Mouse (Mus musculus): Measurements from ENCODE around the gene Slc6a2.

The Slc6a2 gene

DNA sequence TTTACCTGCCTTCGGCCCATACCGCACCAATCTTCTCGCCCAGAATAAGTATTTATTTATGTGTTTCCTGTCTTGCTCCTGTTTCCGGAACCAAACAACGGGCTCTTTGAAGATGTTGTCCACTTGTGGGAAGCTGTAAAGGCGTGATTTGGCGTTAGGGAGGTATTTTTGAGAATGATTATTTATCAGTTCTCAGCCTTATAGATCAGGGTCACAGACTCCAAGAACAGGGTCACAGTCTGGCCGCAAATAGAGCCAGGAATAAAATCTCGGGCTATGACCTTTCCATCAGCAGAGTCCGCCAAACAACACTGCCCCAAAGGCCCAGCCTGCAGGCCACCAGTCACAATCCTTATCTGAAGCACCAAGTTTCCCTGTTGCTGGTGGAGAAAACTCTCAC lies at the start of gene Slc6a2:
Gene Slc6a2, plus strand, starts transcription at position 301 of the 400 bp plus-strand sequence.
- no peak for DNase-seq (ENCODE audit: low read depth)

DNA sequence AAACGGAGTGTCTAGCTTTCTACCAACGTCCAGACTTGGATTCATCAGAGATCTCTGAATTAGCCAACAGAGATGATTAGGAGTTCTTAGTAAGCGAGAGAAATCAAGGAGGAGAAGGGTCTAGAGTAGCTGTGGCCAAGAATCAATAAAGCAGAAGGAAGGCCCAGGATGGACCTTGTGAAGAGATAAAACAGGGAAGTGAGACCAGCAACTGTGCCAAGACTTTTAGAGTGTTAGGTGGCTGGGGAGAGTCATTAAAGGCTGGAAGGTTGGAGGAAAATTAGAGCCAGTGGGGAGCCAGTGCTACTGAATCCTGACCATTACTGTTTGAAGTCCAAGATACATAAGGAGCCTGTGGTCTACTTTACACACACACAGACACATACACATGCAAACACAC lies 48.4 kb upstream of the Slc6a2 start:
- no peak for DNase-seq (ENCODE audit: low read depth)

DNA sequence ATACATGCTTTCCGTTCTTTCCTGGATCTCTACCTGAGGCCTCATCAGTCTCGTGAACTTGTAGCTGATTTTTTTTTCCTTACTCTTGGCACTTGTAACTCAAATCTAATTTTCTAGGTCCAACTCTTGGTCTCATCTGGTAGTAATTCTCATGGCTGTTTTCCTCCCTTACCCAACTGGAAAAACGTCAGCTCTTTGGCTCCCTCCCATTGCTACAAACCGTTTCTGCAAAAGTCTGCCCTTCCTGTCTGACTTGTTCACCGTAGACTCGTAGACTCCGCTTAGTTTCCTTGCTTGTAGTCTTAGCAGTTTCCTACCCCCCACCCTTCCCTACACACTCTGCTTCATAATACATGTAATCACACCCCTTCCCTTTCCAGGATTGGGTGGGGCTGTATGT lies 46.5 kb upstream of the Slc6a2 start:
- no peak for DNase-seq (ENCODE audit: low read depth)

DNA sequence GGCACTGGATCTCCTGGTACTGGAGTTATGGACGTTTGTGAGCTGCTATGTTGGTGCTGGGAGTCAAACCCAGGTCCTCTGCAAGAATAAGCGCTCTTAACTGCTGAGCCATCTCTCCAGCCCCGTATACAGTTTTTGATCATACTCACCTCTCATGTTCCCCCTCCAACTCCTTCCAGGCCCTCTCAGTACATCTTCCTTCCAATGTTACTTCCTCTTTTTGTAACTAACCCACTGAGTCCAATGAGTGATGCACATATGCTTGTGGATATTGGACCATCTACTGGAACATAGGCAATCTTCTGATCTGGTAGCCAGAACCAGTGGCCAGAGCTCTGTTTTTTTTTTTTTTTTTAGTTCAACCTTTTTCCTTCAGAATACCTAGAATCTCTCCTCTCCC lies 43.8 kb upstream of the Slc6a2 start:
- DNase-seq (ENCODE audit: low read depth), result no peak

DNA sequence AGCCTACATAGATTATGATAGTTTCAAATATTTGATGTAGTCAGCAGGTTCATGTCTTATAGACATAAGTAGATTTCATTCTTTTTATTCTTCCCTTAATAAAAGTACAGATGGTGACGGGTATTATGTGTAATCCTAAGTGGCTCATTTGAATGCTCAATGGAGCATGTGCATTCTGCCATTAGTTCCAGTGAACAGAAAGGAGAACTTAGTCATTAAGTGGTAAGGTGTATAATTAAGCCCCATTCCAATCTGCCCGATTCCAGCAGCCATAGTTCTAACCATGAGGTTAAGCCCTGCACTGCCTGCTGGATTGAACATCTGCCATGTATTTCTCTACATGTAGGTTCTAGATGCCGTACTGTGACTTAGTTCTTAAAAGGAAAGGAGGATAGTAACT lies 38.1 kb upstream of the Slc6a2 start:
- DNase-seq (ENCODE audit: low read depth), result no peak

DNA sequence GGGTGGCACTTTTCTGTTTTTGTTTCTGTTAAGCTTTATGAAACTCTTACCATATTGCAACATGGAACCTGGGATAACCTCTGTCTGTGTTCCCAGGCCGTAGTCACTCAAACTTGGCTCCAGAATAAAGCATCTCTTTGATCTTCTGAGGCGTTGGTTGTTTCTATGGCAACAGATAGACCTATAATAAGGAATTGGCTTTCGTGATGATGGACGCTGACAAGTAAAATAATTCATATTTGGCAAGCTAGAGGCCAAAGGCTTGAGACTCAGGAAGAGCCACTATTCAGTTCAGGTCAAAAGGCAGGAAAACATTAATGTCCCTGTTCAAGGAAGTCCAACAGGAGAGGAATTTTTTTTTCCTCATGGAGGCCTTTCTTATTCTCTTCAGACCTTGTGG lies 30.9 kb upstream of the Slc6a2 start:
- no peak for DNase-seq (ENCODE audit: low read depth)

DNA sequence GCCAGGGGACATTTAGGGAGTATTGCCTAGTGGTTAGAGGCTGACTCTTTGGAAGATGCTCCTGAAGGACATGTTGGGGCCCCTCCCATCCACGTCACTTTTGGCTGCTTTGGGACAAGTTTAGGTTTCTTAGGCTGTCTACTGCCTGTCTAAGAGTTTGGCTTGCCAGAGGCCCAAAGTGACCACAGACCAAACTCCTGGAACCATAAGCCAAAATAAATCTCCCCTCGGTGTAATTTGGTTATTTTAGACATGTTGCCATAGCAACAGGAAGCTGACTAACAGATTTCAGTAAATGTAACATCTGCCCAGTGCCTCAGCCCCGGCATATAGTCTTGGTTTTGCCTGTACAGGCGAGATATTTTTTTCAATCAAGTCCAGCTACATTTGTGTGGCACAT lies 21.8 kb upstream of the Slc6a2 start:
- no peak for DNase-seq (ENCODE audit: low read depth)

DNA sequence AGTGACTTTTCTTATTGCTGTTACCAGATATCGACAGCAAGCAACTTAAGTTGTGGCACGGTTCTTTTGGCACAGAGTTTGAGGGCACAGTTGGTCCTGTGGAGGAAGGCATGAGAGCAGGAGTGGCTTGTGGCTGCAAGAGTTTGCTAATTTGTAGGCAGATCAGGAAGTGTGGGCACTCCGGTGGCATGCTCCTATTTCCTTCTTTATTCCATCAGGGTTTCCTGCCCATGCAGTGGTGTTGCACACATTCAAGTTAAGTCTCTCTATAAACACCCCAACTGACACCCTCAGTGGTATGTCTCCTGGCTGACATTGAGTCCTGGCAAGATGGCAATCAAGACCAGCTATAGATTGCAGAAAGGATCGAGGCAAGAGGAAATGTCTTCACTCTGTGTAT lies 10.8 kb upstream of the Slc6a2 start:
- no peak for DNase-seq (ENCODE audit: low read depth)

DNA sequence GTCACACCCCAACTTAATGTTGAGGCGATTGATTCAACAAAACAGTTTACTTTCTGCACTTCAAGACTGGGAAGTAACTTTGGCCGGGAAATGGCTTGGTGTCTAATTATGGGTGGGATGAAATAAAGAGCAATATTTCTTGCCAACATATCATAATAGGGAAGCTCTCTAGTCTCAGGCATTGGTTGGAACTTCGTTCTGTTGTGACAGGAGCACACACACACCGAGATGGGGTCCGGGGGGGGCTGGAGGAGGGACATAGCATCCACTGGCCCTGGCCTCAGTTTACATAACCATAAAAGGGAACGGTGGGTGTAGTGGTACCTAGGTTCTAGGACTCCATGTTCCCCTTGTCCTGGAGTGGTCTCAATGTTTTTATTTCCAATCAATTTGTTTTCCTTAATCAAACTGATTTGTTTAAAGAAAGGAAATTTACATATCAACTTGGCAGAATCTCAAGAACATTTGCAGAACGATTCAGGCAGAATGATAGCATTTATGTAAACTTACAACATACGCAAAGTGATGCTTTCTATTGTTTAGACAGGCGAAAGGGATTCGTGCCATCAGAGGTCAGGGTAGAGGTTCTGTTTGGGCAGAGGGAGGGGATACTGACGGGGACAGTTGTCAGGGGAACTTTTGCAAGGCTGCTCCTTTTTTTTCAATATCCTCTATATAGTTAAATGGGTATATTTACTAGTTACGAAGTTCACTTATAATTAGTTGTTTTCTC lies 9.1 kb upstream of the Slc6a2 start:
- no peak for DNase-seq (ENCODE audit: low read depth)

DNA sequence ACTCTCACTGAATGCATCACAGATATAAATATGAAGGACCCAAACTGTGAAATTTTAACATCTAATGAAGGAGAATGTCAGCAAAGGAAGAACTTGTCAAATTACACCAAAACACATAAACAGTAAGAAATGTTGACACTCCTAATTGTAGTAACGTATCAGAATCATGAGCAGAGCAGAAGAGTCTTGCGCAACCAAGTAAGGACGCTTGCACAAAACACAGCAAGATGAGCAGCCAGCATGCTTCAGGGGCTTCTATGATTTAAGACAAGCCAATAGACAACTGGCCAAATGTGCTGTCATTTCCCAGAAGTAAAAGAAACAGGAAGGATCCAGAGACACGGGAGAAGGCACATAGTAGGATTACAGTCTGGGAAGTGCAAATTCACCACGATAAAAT lies 5.8 kb upstream of the Slc6a2 start:
- DNase-seq (ENCODE audit: low read depth), result no peak

DNA sequence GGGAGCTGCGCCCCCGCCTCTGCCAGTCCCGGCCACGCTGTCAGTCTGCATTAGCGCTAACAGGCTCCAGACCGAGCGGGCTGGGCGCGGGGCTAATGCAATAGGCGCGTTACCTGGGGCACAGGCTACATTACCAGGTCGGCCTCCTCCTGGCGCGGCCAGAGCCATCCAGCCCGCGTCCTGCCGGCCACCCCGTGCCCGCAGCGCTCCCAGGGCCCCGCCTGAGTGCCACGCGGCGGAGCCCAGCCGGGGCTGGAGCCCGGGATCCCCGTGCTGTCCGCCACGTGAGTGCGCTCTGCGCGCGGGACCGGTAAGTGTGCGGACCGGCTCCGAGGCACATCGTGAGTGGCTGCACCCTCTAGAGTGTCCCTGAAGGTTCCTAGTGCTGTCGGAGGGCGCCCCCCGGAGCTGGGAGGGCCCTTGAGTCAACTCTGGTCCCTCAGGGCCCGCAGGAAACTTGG lies 602 bp downstream of the Slc6a2 start:
- no peak for DNase-seq (ENCODE audit: low read depth)

DNA sequence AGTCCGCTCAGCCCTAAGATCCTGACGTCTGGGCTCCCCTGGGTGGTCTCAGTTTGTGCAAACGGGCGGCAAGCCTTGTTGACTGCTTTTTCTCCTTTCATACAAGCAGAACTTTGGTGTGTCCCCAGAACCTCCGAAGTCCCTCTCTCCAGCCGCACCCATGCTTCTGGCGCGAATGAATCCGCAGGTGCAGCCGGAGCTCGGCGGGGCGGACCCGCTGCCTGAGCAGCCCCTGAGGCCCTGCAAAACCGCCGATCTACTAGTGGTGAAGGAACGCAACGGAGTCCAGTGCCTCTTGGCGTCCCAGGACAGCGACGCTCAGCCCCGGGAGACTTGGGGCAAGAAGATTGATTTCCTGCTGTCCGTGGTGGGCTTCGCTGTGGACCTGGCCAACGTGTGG lies 1.2 kb downstream of the Slc6a2 start:
- DNase-seq (ENCODE audit: low read depth), result no peak

DNA sequence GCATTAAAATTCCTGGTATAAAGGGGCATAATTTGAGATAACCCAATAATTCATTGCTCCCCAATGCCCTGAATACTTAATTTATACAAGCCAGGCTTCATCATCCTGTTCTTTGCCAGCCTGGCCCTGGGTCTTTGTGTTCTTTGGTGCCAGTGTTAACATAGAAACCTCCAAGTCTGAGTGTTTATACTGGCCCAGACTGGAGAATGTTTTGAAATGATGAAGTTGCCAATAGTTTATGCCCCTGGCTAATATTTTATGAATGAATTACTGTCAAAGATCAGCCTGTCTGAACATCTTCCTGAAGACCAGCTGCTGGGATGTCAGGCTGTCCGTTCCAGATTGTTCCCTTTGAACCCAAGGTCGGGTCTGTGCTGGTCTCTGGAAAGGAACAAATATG lies 4.7 kb downstream of the Slc6a2 start:
- DNase-seq (ENCODE audit: low read depth), result no peak

DNA sequence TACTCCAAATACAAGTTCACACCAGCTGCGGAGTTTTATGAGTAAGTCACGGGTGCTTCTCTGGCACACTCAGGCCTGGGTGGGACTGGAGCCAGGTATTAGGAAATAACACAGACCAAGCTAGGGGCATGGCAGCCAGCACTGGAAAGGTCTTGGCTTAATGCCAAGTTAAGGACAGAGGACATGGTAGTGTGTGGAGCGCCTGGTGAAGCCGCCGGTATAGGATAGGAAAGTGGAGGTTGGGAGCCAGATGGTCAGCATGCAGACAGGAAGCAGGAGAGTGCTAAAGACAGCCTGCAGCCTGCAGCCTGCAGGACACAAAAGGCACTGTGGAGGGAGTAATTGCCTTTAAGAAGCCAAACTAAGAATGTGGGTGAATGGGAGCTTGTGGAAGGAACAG lies 13.1 kb downstream of the Slc6a2 start:
- no peak for DNase-seq (ENCODE audit: low read depth)

DNA sequence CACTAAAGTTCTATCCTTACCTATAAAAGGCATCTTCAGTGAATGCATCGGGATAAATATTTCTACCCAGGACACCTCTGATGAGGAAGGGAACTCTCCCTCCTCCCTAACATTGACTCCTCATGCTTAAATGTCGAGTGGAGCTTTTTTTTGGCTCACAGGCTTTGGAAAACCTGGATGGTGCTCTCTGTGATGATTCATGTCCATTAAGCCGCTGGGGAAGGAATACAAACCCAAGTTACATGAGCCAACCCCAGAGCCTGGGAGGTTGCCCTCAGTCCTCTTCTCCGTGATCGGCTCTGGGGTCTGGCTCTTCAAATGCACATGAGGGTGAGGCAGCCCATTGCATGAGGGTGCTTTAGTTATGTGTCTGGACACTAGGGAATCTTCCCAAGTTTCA lies 16.8 kb downstream of the Slc6a2 start:
- no peak for DNase-seq (ENCODE audit: low read depth)

DNA sequence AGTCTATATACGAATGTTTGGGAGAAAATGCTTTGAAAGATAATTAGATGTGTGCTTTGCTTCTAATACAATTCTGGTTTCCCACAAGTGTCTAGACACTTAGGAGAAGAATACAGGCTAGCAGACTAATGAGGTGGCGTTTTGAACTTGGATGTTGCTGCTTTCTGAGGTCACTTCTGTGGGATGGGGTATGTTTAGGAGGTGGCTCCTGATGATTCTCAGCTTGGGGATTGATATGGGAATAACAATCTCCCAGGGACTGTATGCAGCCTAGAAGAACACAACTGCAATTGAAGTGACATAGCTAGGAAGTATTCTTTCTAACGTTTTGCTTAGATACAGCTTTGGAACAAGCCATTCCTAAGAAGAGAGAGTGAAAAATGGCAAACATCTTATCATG lies 22.6 kb downstream of the Slc6a2 start:
- DNase-seq (ENCODE audit: low read depth), result no peak

DNA sequence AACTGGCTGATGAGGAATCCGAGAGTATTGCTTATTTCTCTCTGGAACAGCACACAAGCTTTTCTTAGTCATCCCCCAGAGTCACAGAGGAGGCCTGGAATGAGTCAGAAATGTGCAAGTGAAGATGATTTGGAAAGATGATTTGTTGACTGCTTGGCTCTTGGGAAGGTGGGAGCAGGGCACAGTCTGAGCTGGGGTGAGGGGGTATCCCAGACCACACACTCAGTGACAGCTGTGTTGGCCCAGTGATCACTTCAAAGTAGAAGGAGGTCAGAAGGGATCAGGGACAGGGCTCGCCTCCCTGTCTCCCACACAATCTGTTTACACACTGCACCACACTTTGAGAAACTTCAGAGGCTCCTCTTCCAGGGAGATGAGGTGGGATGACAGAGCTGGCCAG lies 24.5 kb downstream of the Slc6a2 start:
- no peak for DNase-seq (ENCODE audit: low read depth)

DNA sequence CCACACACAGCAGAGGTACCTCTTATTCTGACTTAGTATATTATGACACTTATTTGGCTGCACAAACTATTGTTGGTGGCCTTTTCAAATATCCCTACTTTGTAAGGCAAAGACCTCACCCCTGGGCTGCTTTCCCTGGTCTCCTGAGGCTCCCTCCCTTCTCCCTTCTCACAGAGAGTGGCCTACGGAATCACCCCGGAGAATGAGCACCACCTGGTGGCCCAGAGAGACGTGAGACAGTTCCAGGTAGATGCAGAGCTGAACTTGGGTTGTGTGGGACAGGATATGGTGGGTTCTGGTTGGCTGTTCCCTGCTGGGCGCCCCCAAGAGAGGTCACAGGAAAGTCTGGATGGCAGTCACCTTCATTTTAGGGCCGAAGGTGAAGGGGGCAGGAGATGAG lies 37.0 kb downstream of the Slc6a2 start:
- no peak for DNase-seq (ENCODE audit: low read depth)

DNA sequence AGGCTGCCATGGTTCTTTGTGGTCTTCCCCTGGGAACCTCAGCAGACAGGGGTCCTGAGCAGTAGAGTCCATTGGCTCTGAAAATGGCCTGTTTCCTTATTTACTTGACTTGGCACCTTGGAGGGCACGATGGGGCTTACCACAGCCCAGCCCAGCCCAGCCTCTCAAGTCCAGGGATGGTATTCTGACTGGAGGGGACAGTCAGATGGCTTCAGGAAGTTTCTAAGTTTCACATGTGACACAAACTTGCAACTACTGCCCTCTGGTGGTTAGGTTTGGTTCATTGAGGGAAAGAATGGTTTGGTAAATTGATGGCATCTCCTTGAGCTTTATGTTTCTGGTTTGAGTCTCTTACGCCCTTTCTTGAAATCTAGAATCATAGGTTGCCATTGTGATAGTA lies 38.7 kb downstream of the Slc6a2 start:
- peak; percentile 19 for DNase-seq (ENCODE audit: low read depth)

DNA sequence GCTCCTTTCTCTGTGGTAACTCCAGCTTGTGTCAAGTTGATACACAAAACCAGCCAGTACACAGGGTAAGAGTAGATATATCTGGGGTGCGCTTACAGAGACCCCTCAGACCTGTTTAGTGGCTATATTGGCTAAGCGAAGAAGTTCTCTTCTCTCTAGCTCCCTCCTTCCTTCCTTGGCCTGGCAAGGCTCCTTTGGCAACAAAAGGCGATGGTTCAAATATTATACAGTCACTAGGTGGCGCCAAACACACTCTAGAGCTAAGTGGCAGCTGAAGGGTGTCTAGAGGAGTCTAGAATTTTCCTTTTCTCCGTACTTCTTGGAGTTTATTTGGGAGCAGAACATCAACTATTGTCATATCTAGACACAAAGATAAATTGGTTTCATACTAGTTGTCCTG lies 50.4 kb downstream of the Slc6a2 start:
- DNase-seq (ENCODE audit: low read depth), result peak; percentile 28

DNA sequence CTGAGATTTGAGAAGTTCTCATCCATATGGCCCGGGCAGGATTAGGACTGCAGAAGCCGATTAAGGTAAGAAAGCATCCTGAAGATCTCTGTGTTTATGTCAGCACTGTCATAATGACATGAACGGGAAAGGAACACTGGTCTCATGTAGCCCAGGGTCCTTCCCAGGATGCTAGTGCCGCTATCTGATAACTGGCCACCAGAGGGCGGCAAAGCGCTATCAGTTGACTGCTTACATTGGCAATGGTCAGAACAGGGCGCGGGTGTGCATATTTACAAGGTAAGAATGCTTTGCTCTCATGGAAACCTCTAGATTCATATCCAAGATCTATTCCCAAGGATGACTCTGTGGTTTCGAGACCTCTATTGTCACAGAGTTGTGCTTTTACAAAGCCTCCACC lies 51.6 kb downstream of the Slc6a2 start:
- peak; percentile 21 for DNase-seq (ENCODE audit: low read depth)

DNA sequence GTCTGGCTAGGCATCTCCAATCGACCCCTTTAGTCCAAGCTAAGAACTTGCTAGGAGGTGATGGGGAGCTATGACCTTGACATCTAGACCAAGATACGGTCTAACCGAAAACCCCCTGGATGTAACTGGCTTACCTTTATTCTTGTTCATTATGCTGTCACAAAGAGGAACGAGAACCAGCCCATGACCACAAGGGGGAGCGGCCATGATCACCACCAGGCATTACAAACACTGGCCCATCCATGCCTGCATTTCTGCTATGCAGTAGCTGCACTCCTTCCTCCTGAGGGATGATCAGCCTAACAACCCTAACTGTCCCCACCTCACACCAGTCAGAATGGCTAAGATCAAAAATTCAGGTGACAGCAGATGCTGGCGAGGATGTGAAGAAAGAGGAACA lies 52.3 kb downstream of the Slc6a2 start:
- no peak for DNase-seq (ENCODE audit: low read depth)

DNA sequence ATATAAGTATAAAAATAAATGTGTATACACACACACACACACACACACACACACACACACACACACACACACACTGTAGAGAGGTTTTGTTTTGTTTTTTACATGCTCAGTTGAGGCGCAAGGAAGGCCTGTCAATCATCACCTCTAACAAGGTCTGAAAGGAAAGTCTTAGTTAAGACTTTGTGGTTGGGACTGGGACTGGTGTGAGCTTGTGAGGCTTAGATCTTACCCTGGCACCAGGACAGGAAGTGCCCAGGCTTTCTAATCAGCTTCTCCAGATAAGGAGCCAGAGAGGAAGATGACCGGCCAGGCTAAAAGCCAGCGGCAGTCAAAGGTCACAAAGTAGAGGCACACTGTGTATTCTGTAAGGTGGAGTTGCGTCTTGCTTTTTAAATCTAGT lies 54.4 kb downstream of the Slc6a2 start:
- DNase-seq (ENCODE audit: low read depth), result no peak

DNA sequence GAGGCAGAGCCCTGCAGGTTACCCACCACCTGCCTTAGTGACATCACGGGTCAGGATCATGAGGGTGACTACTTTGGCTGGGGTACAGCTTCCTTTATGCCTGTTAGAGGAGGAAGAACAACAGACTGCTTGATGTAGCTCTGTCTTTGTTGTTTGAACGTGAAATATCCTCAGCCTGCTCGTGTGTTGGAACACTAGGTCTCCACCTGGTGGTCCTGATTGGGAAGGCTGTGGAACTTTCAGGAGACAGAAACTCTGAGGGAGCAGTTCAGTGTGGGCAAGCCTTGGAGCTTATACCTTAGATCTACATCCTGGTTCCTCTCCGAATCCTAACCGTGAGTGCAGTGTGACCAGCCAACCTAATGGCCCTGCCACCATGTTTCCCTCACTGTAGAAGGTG lies 61.9 kb downstream of the Slc6a2 start:
- no peak for DNase-seq (ENCODE audit: low read depth)

DNA sequence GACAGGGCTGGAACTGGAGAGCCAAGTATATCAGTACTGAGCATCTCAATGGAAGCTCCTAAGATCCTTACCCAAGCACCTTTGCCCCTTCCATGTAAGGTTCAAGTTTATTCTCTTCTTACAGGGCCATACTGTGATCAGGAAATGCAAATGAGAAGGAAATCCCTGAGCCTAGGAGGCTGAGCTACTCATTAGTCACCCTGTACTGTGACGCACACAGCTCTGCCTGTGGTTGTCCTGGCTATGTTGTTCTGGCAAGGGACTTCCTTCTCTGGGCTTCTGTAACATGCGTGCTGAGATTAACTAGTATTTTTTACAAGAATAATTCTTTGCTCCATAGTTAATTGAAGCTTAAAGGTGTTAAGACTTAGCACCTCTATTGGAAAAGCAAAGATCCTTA lies 70.8 kb downstream of the Slc6a2 start:
- DNase-seq (ENCODE audit: low read depth), result no peak

Data from c-Kit-positive CD71-positive TER-119-negative erythroid progenitor cells, embryonic 14.5 days (primary cell).